Mouse (Mus musculus): ENCODE measurements around the gene Senp3.

- TF ChIP-seq E2F4 (IDR thresholded peaks at IDR 0.05; ENCODE audit: insufficient replicate concordance, low read depth, low read length) (no peak), CHD2 (IDR thresholded peaks at IDR 0.05; ENCODE audit: low read length) (no peak), HCFC1 (IDR thresholded peaks at IDR 0.05; ENCODE audit: low read depth, low read length) (no peak), MEF2A (IDR thresholded peaks at IDR 0.05; ENCODE audit: borderline replicate concordance, low read depth, low read length) (no peak), CTCF (conservative IDR thresholded peaks at IDR 0.05 in 1 of 2, IDR thresholded peaks at IDR 0.05 in 1 of 2; ENCODE audit: low read depth in 2 of 2, low read length in 2 of 2) (peak; percentile 19 to 35; a peak in 2 of 4 replicates), RAD21 (IDR thresholded peaks at IDR 0.05; ENCODE audit: low read depth, low read length) (no peak), UBTF (IDR thresholded peaks at IDR 0.05; ENCODE audit: low read depth, low read length) (no peak), ELF1 (IDR thresholded peaks at IDR 0.05; ENCODE audit: low read depth, low read length) (no peak), MAFK (IDR thresholded peaks at IDR 0.05; ENCODE audit: insufficient replicate concordance, low read length) (no peak), SIN3A (IDR thresholded peaks at IDR 0.05; ENCODE audit: low read length) (no peak), ZNF384 (IDR thresholded peaks at IDR 0.05; ENCODE audit: low read depth, low read length) (no peak), POLR2A (IDR thresholded peaks at IDR 0.05; ENCODE audit: low read depth, low read length) (no peak)
These were observed 16.7 kb upstream of the Senp3 start for GRCm38 (mm10) chr11:69698574-69698973.

All from CH12.LX (cell line).